8 mouse cellular contexts compared by ENCODE assay signal in the genomic region with DNA sequence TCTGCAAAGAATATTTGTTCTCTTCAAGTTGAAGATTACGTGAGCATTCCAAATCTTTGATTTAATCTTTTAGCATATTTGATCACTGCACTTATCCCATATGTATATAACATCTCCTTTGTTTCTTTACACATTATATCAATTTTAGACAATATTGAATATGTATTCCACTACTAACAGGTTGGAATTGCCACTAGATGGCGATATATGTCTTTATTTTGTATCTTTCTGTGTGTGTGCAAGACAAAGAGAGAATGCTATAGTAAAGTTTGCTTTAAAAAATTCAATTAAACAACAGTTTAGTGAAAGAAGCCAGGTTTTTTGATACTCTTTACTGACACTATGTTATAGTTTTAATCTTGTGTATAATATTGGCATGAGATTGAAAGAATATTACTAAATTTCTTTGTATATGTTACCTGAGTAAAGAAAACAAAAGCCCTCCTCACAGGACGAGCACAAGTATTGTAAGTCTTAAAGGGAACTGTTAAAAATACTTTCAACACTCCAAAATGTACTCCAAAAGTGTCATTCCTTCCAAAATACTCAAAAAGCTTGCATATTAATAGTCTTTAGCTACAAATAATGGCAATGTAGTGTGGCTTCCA. TPM values are rescaled to one million over a fixed set of nuclear protein-coding genes. Genes with fewer than 3 reads are reported as not detected.
DNase-seq lines count a peak whose midpoint lies in the region; ATAC-seq lines count a peak whose summit lies in the region.

No protein-coding gene starts in this region.

- DNase-seq in embryonic facial prominence, embryonic 11.5 days (ENCODE audit: low spot score) = peak; percentile 83
- no peak for DNase-seq in embryonic facial prominence, embryonic 10.5 days (ENCODE audit: low spot score)
- peak; percentile 87 for DNase-seq in midbrain, embryonic 11.5 days (ENCODE audit: low spot score, missing footprints)
- no peak for DNase-seq in midbrain, embryonic 10.5 days (ENCODE audit: low spot score)
- peak; percentile 89 for DNase-seq in hindbrain, embryonic 14.5 days (ENCODE audit: low spot score)
- no peak for DNase-seq in yolk sac, embryonic 10.5 days (ENCODE audit: low spot score)
- no peak for DNase-seq in ovary, postnatal 36 days (ENCODE audit: low spot score)

- H3K27me3 ChIP-seq in embryonic facial prominence, embryonic 11.5 days (ENCODE audit: control insufficient read depth, insufficient read depth, low read length) = no peaks in the 10 kb centered on the region
- no peaks in the 10 kb centered on the region for H3K27me3 ChIP-seq in embryonic facial prominence, embryonic 10.5 days (replicated peaks; ENCODE audit: low read depth, poor library complexity, severe bottlenecking)
- no peaks in the 10 kb centered on the region for H3K27me3 ChIP-seq in midbrain, embryonic 11.5 days (ENCODE audit: control insufficient read depth, insufficient read depth, low read length)
- no peaks in the 10 kb centered on the region for H3K27me3 ChIP-seq in midbrain, embryonic 10.5 days (ENCODE audit: low read depth, poor library complexity, severe bottlenecking)
- H3K27me3 ChIP-seq in hindbrain, embryonic 14.5 days (ENCODE audit: control insufficient read depth, insufficient read depth, low read length) = no peaks in the 10 kb centered on the region
- H3K27me3 ChIP-seq in stomach, embryonic 14.5 days (ENCODE audit: control insufficient read depth, insufficient read depth, low read length) = no peaks in the 10 kb centered on the region

- H3K36me3 ChIP-seq in embryonic facial prominence, embryonic 11.5 days (replicated peaks; ENCODE audit: control insufficient read depth, insufficient read depth, low read depth, low read length) = no peaks in the 10 kb centered on the region
- no peaks in the 10 kb centered on the region for H3K36me3 ChIP-seq in embryonic facial prominence, embryonic 10.5 days (replicated peaks)
- no peaks in the 10 kb centered on the region for H3K36me3 ChIP-seq in midbrain, embryonic 11.5 days (ENCODE audit: control insufficient read depth, insufficient read depth, low read length)
- H3K36me3 ChIP-seq in midbrain, embryonic 10.5 days = no peaks in the 10 kb centered on the region
- H3K36me3 ChIP-seq in hindbrain, embryonic 14.5 days (replicated peaks; ENCODE audit: control insufficient read depth, insufficient read depth) = no peaks in the 10 kb centered on the region
- no peaks in the 10 kb centered on the region for H3K36me3 ChIP-seq in stomach, embryonic 14.5 days (ENCODE audit: control insufficient read depth, insufficient read depth, low read length)

- no peak overlapping the region for H3K4me2 ChIP-seq in embryonic facial prominence, embryonic 11.5 days (ENCODE audit: low read depth, low read length)
- H3K4me2 ChIP-seq in midbrain, embryonic 11.5 days = no peak overlapping the region
- no peak overlapping the region for H3K4me2 ChIP-seq in hindbrain, embryonic 14.5 days (replicated peaks)
- H3K4me2 ChIP-seq in stomach, embryonic 14.5 days (replicated peaks; ENCODE audit: low read depth, low read length) = no peak overlapping the region

- H3K9ac ChIP-seq in embryonic facial prominence, embryonic 11.5 days (replicated peaks; ENCODE audit: low read length) = no peak overlapping the region
- no peak overlapping the region for H3K9ac ChIP-seq in midbrain, embryonic 11.5 days (ENCODE audit: low read length)
- no peak overlapping the region for H3K9ac ChIP-seq in hindbrain, embryonic 14.5 days
- H3K9ac ChIP-seq in stomach, embryonic 14.5 days (replicated peaks; ENCODE audit: low read depth, low read length) = no peak overlapping the region

- no peak overlapping the region for H3K27ac ChIP-seq in embryonic facial prominence, embryonic 11.5 days (replicated peaks; ENCODE audit: low read depth, low read length)
- H3K27ac ChIP-seq in embryonic facial prominence, embryonic 10.5 days (replicated peaks) = no peak overlapping the region
- H3K27ac ChIP-seq in midbrain, embryonic 11.5 days (ENCODE audit: low read depth, low read length) = no peak overlapping the region
- H3K27ac ChIP-seq in midbrain, embryonic 10.5 days (replicated peaks) = no peak overlapping the region
- no peak overlapping the region for H3K27ac ChIP-seq in hindbrain, embryonic 14.5 days
- H3K27ac ChIP-seq in stomach, embryonic 14.5 days (ENCODE audit: low read length) = no peak overlapping the region

- ATAC-seq in embryonic facial prominence, embryonic 11.5 days (replicated peaks; ENCODE audit: insufficient number of reproducible peaks, low FRiP score, low TSS enrichment, low read depth) = 0 out of 2 replicates have a peak, but pooled peaks have one; percentile 73
- ATAC-seq in midbrain, embryonic 11.5 days (ENCODE audit: low FRiP score) = peak; percentile 81
- ATAC-seq in hindbrain, embryonic 14.5 days (ENCODE audit: low FRiP score) = peak; percentile 83; the same call in 1 of the 2 replicates
- ATAC-seq in stomach, embryonic 14.5 days (ENCODE audit: insufficient number of reproducible peaks, insufficient read depth, low FRiP score, low read depth) = 0 out of 2 replicates have a peak, but pooled peaks have one; percentile 53

- no peaks in the 10 kb centered on the region for H3K4me1 ChIP-seq in embryonic facial prominence, embryonic 11.5 days (ENCODE audit: control insufficient read depth, insufficient read depth, low read length)
- no peaks in the 10 kb centered on the region for H3K4me1 ChIP-seq in embryonic facial prominence, embryonic 10.5 days
- H3K4me1 ChIP-seq in midbrain, embryonic 11.5 days (ENCODE audit: control insufficient read depth, insufficient read depth, low read length) = no peaks in the 10 kb centered on the region
- no peaks in the 10 kb centered on the region for H3K4me1 ChIP-seq in midbrain, embryonic 10.5 days
- no peaks in the 10 kb centered on the region for H3K4me1 ChIP-seq in hindbrain, embryonic 14.5 days (replicated peaks; ENCODE audit: control insufficient read depth, insufficient read depth, low read length)
- H3K4me1 ChIP-seq in stomach, embryonic 14.5 days (ENCODE audit: control insufficient read depth, insufficient read depth, low read length) = no peaks in the 10 kb centered on the region

- H3K9me3 ChIP-seq in embryonic facial prominence, embryonic 11.5 days (replicated peaks; ENCODE audit: control insufficient read depth, low read length) = no peaks in the 10 kb centered on the region
- no peaks in the 10 kb centered on the region for H3K9me3 ChIP-seq in embryonic facial prominence, embryonic 10.5 days
- no peaks in the 10 kb centered on the region for H3K9me3 ChIP-seq in midbrain, embryonic 11.5 days (ENCODE audit: control insufficient read depth, low read length)
- H3K9me3 ChIP-seq in midbrain, embryonic 10.5 days (replicated peaks) = no peaks in the 10 kb centered on the region
- H3K9me3 ChIP-seq in hindbrain, embryonic 14.5 days (ENCODE audit: control insufficient read depth, low read length) = no peaks in the 10 kb centered on the region
- no peaks in the 10 kb centered on the region for H3K9me3 ChIP-seq in stomach, embryonic 14.5 days (ENCODE audit: control insufficient read depth, low read depth, low read length)

- H3K4me3 ChIP-seq in embryonic facial prominence, embryonic 11.5 days (ENCODE audit: low read depth, low read length) = no peak overlapping the region
- H3K4me3 ChIP-seq in embryonic facial prominence, embryonic 10.5 days = no peak overlapping the region
- no peak overlapping the region for H3K4me3 ChIP-seq in midbrain, embryonic 11.5 days (ENCODE audit: low read depth, low read length)
- no peak overlapping the region for H3K4me3 ChIP-seq in midbrain, embryonic 10.5 days
- H3K4me3 ChIP-seq in hindbrain, embryonic 14.5 days (replicated peaks; ENCODE audit: low read length) = no peak overlapping the region
- H3K4me3 ChIP-seq in stomach, embryonic 14.5 days (ENCODE audit: low read depth, low read length) = no peak overlapping the region

- WGBS in embryonic facial prominence, embryonic 11.5 days = 49% methylated on average over 3 of the region's 3 CpGs
- 49% methylated on average over 3 of the region's 3 CpGs for WGBS in embryonic facial prominence, embryonic 10.5 days
- WGBS in midbrain, embryonic 11.5 days = 51% methylated on average over 3 of the region's 3 CpGs
- 58% methylated on average over 3 of the region's 3 CpGs for WGBS in midbrain, embryonic 10.5 days
- WGBS in hindbrain, embryonic 14.5 days = 55% methylated on average over 3 of the region's 3 CpGs
- WGBS in stomach, embryonic 14.5 days = 38% methylated on average over 3 of the region's 3 CpGs

RNA-seq across cellular contexts. Expression of gene Anxa10, which starts 42.7 kb away (rescaled TPM):
- not detected in 2 replicates for polyA plus RNA-seq in embryonic facial prominence, embryonic 11.5 days (2014; fragmentation: Nextera tagmentation; extraction: Ambion mirVana)
- polyA plus RNA-seq in embryonic facial prominence, embryonic 10.5 days (2016; fragmentation: Nextera tagmentation; extraction: Ambion mirVana) = not detected in 2 replicates
- polyA plus RNA-seq in midbrain, embryonic 11.5 days (2014; fragmentation: Nextera tagmentation; extraction: Ambion mirVana) = not detected in 2 replicates
- polyA plus RNA-seq in midbrain, embryonic 10.5 days (2016; fragmentation: Nextera tagmentation; extraction: Ambion mirVana) = not detected in 2 replicates
- polyA plus RNA-seq in hindbrain, embryonic 14.5 days (2014; fragmentation: Nextera tagmentation; extraction: Ambion mirVana) = not detected in 2 replicates
- 61.5 and 75.2 TPM in 2 replicates for polyA plus RNA-seq in stomach, embryonic 14.5 days (2014; fragmentation: Nextera tagmentation; extraction: Ambion mirVana)

Comparison
In these comparisons a context has a peak if more than half of its experiments do, and no peak if none do; other contexts are left out.
1. DNase-seq: peak in embryonic facial prominence, embryonic 11.5 days (single experiment), midbrain, embryonic 11.5 days (single experiment) and hindbrain, embryonic 14.5 days (single experiment); none in embryonic facial prominence, embryonic 10.5 days (single experiment), midbrain, embryonic 10.5 days (single experiment), yolk sac, embryonic 10.5 days (single experiment) and ovary, postnatal 36 days (single experiment).
2. RNA of gene Anxa10, which starts 42.7 kb away (polyA plus RNA-seq): 61.5 to 75.2 TPM in stomach, embryonic 14.5 days; not detected in embryonic facial prominence, embryonic 11.5 days, not detected in embryonic facial prominence, embryonic 10.5 days, not detected in midbrain, embryonic 11.5 days, not detected in midbrain, embryonic 10.5 days and not detected in hindbrain, embryonic 14.5 days; every median in the first group is over 10 times any median in the second.
3. Peak in every context shown above with its lines, with median percentiles within 50 percentile points of each other: ATAC-seq.